Mouse (Mus musculus) duodenum, adult 2 months (tissue): ENCODE measurements around the gene Xrcc3. TPM values are rescaled to one million over a fixed set of nuclear protein-coding genes. Genes with fewer than 3 reads are reported as not detected.

Experiments
- polyA plus RNA-seq: library from polyadenylated mRNA; depleted of rRNA; stranded (reverse); fragments of >200 nt; gene quantifications from 2 replicates; pipeline ENCODE4 v1.2.3, GENCODE M21; 2012; ENCODE audit warnings: low replicate concordance; rRNA removed

Gene Xrcc3
- 7.6 and 8.9 TPM in 2 replicates for polyA plus RNA-seq

DNA sequence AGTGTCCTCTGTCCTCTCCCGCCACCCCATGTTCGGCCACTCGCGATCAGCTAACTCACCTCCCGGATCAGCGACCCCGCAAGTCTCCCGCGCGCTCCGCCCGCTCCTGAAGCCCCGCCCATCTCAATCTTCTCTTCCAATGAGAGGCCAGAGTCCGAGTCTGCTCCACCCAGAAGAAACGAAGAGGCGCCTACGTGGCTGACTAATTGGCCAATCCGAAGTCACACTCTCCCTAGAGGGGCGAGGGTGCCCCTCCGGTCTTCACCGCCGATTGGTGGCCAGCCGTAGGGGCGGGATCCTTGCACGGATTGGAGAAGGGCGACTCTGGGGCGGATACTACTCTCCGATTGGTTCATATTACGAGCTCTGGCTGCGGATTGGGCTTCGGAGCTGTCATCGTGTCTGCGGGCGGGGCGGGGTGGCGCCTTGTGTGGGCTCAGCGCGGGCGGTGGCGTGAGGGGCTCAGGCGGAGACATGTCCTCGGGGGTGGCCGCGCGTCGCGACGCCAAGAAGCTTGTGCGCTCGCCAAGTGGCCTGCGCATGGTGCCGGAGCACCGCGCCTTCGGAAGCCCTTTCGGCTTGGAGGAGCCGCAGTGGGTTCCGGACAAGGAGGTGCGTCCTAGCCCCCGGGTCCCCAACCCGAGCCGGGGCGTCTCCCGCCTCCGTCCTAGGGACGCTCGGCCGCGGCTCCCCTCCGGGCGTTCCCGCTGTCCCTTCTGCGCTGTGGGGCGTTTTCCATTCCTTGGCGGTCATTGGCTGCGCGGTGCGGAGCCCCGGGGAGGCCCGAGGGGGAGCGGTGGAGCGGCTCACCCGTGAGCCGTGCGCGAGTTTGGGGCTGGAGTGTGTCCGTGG, at the start of gene Xrcc3, which contains the start of gene Zfyve21:
TSS of gene Xrcc3 (minus strand) at position 108 of the 852 bp plus-strand sequence.
TSS of gene Zfyve21 (plus strand) at position 405 of the 852 bp plus-strand sequence.

GRCm38 (mm10) chr12:111758381-111759175, 55.1 kb downstream of the Xrcc3 start, which contains the start of gene Klc1:
Gene Klc1 (plus strand): TSS chr12:111758849.

Other genes with a start within 250 kb of the Xrcc3 start
- gene Mark3, start 239.3 kb downstream of the Xrcc3 start, polyA plus RNA-seq: 14.8 and 19.2 TPM in 2 replicates
- gene Ckb, start 141.5 kb downstream of the Xrcc3 start, polyA plus RNA-seq: 1,829 and 2,014 TPM in 2 replicates
- gene Trmt61a, start 135.8 kb downstream of the Xrcc3 start, polyA plus RNA-seq: 27.7 and 54.5 TPM in 2 replicates
- gene Bag5, start 100.6 kb downstream of the Xrcc3 start, polyA plus RNA-seq: 2.9 and 3.7 TPM in 2 replicates
- 29.6 and 101 TPM in 2 replicates for gene Apopt1, start 100.6 kb downstream of the Xrcc3 start, polyA plus RNA-seq
- gene Klc1, start 55.0 kb downstream of the Xrcc3 start, polyA plus RNA-seq: 40.4 and 41.1 TPM in 2 replicates
- 52.8 and 116 TPM in 2 replicates for gene Zfyve21, start 297 bp upstream of the Xrcc3 start, polyA plus RNA-seq
- 14.9 and 16.3 TPM in 2 replicates for gene Ppp1r13b, start 94.2 kb upstream of the Xrcc3 start, polyA plus RNA-seq
- gene Atp5mpl, start 153.1 kb upstream of the Xrcc3 start, polyA plus RNA-seq: 7.6 and 9.7 TPM in 2 replicates
- gene Tdrd9, start 157.7 kb upstream of the Xrcc3 start, polyA plus RNA-seq: 0.16 TPM in 1 of 2 replicates, not detected in the other
- not detected in 2 replicates for gene Rd3l, start 167.4 kb upstream of the Xrcc3 start, polyA plus RNA-seq